Mouse (Mus musculus) stomach, postnatal 0 days (tissue): ENCODE measurements at regions not wholly inside any gene's neighbourhood (a gene's known extent, or its start where the extent isn't known, plus 50 kb on each side); places are given as distances from the start of the nearest gene placed in this dataset.

Experiments used
- ATAC-seq: fragments of 200-750 bp; cut with Nextera tagmentation; 2 replicates; pipeline ENCODE4 v1.8.0; 2017; ENCODE audit not compliant: low FRiP score, low TSS enrichment
- DNase-seq: peaks from one replicate; pipeline ENCODE4 v3.0.0-alpha.2; 2016; ENCODE audit warnings: low spot score
- H3K27ac ChIP-seq: fragments of 300-500 bp; sonication (generic); replicated peaks from 2 replicates; pipeline ENCODE4 v1.5.1; 2014; ENCODE audit warnings: mild to moderate bottlenecking, control low read depth
- H3K27me3 ChIP-seq: fragments of 300-500 bp; sonication (generic); 2 replicates; pipeline ENCODE4 v1.6.1; 2014; ENCODE audit warnings: low read length; ENCODE audit not compliant: control insufficient read depth, insufficient read depth
- H3K36me3 ChIP-seq: fragments of 300-500 bp; sonication (generic); 2 replicates; pipeline ENCODE4 v1.6.1; 2014; ENCODE audit warnings: low read length, mixed read lengths; ENCODE audit not compliant: control insufficient read depth, insufficient read depth
- H3K4me1 ChIP-seq: fragments of 300-500 bp; sonication (generic); replicated peaks from 2 replicates; pipeline ENCODE4 v1.6.1; 2014; ENCODE audit warnings: antibody characterized with exemption; ENCODE audit not compliant: control insufficient read depth, insufficient read depth
- H3K4me2 ChIP-seq: fragments of 300-500 bp; sonication (generic); replicated peaks from 2 replicates; pipeline ENCODE4 v1.6.1; 2014; ENCODE audit warnings: low read depth, mild to moderate bottlenecking, control low read depth, moderate library complexity
- H3K4me3 ChIP-seq: fragments of 300-500 bp; sonication (generic); 2 replicates; pipeline ENCODE4 v1.5.1; 2014; ENCODE audit warnings: low read depth, low read length, control low read depth
- H3K9ac ChIP-seq: fragments of 300-500 bp; sonication (generic); 2 replicates; pipeline ENCODE4 v1.6.1; 2014; ENCODE audit warnings: mild to moderate bottlenecking, low read length, control low read depth, mixed read lengths
- H3K9me3 ChIP-seq: fragments of 300-500 bp; sonication (generic); 2 replicates; pipeline ENCODE4 v1.6.1; 2016; ENCODE audit warnings: low read length; ENCODE audit not compliant: control insufficient read depth
- CTCF ChIP-seq: IDR thresholded peaks from 2 replicates; pipeline ENCODE4 v1.5.1; 2016; ENCODE audit warnings: antibody characterized with exemption, low read depth, mild to moderate bottlenecking, moderate library complexity
- EP300 ChIP-seq: optimal IDR thresholded peaks from 2 replicates; pipeline ENCODE3; 2016; ENCODE audit warnings: antibody characterized with exemption
- WGBS: fragments of 180-500 bp; shearing (Covaris S2); extraction: QIAGEN DNeasy Blood & Tissue Kit; methylation state at CpG from one replicate; pipeline ENCODE4 v1.1.7; 2014; 5-methylcytosine and 5-hydroxymethylcytosine counted together

DNA sequence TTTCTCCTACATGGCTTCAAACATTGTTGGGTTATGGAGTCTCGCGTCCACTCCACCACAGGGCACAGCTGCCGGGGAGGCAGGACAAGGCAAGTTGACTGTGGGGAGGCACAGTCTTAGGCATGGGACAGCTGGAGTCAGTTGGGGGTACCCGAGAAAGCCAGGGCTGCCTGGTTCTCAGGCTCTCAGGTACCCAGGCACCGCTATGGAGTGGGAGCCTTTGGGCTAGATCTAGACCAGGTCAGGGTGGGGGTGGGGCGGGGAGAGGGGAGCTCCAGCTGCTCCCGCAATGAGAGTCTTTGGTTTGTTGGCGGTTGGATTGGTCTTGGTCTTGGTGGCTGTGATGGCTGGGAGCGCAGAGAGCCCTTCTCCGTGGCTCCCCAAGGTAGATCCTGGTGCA is 512.2 kb downstream of the Gbe1 start:
- DNase-seq (no peak), ATAC-seq (no peak)
- no peak overlapping the region for H3K9ac ChIP-seq
- 90% methylated on average over 10 of the region's 10 CpGs for WGBS
- H3K36me3 ChIP-seq = no peaks in the 10 kb centered on the region
- no peak overlapping the region for H3K4me3 ChIP-seq
- H3K27me3 ChIP-seq = no peaks in the 10 kb centered on the region
- H3K4me2 ChIP-seq = no peak overlapping the region
- no peak overlapping the region for H3K27ac ChIP-seq
- H3K4me1 ChIP-seq = no peaks in the 10 kb centered on the region
- H3K9me3 ChIP-seq = no peaks in the 10 kb centered on the region
- TF ChIP-seq CTCF (no peak), EP300 (no peak)

DNA sequence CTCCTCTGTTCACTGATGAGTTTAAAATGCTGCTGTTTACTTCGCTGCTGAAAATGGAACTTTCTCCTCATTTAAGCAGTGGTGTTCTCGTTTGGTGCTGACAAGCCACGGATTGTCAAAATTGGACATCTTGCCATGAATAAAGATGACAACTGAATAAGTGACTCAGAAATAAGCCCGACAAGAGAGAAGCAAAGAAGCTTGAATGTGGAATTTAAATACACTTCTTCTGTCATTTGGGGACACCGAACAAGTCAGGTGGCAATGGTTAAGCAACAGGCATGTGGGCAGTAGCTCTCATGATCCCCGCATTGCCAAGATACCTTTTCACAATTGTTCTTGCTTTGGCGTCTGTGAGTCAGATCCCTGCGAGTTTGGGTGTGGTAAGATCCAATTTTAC is 521.3 kb downstream of the Gbe1 start:
- ATAC-seq = no peak
- DNase-seq = no peak
- H3K9me3 ChIP-seq = no peaks in the 10 kb centered on the region

DNA sequence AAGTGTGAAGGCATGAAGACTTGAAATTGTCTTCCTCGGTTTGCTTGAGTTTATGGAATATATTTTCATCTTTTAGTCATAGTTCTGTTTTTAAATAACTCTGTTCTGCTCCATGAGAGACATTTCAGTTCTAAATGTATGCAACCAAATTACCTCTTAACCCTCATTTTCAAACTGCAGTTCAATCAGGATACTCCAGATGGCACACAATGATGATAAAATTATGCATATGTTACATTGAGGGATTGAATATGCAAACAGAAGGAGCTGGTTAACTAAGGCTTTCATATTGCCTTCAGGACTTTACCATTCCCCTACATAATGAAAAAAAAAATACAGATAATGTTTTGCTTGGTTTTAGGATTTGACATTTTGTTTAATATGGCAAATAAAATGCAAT is 524.4 kb downstream of the Gbe1 start:
- no peaks in the 10 kb centered on the region for H3K36me3 ChIP-seq
- no peak overlapping the region for H3K27ac ChIP-seq
- no peak overlapping the region for H3K9ac ChIP-seq
- DNase-seq (no peak), ATAC-seq (no peak)
- WGBS = 75% methylated on average over 1 of the region's 1 CpGs
- no peak overlapping the region for H3K4me2 ChIP-seq
- no peaks in the 10 kb centered on the region for H3K9me3 ChIP-seq
- H3K4me1 ChIP-seq = no peaks in the 10 kb centered on the region
- no peaks in the 10 kb centered on the region for H3K27me3 ChIP-seq
- TF ChIP-seq EP300 = no peak
- peak; percentile 44 for TF ChIP-seq CTCF
- no peak overlapping the region for H3K4me3 ChIP-seq

More for the DNA sequence above, 521.3 kb downstream of the Gbe1 start:
- H3K4me2 ChIP-seq = no peak overlapping the region
- no peak overlapping the region for H3K9ac ChIP-seq
- TF ChIP-seq CTCF (no peak), EP300 (no peak)
- no peaks in the 10 kb centered on the region for H3K27me3 ChIP-seq
- WGBS = 82% methylated on average over 8 of the region's 8 CpGs
- no peaks in the 10 kb centered on the region for H3K4me1 ChIP-seq
- no peaks in the 10 kb centered on the region for H3K36me3 ChIP-seq
- H3K4me3 ChIP-seq = no peak overlapping the region
- H3K27ac ChIP-seq = no peak overlapping the region

DNA sequence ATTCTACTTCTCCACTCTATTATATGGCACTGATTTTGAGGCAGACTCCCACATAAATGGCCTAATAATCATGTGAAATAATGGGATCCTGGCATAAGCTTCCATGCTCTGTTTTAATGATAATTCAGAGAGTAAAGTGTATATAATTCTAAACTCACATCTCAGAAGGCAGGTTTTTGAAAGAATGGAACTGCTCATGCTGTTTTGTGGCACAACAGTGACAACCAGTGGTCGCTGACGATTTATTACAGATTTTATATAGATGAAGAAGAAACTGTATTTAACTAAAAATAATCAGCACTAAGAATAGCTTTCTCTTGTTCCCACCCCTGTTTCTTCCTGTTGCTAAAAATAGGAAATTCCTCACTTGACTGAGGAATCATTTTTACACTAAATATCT is 554.5 kb downstream of the Gbe1 start:
- no peaks in the 10 kb centered on the region for H3K9me3 ChIP-seq
- H3K9ac ChIP-seq = no peak overlapping the region
- WGBS = 45% methylated on average over 2 of the region's 2 CpGs
- no peaks in the 10 kb centered on the region for H3K36me3 ChIP-seq
- no peak overlapping the region for H3K4me3 ChIP-seq
- H3K4me1 ChIP-seq = no peaks in the 10 kb centered on the region
- DNase-seq = no peak
- H3K27ac ChIP-seq = no peak overlapping the region
- H3K4me2 ChIP-seq = no peak overlapping the region
- no peaks in the 10 kb centered on the region for H3K27me3 ChIP-seq
- peak; percentile 56 for TF ChIP-seq CTCF
- no peak for TF ChIP-seq EP300
- no peak for ATAC-seq

DNA sequence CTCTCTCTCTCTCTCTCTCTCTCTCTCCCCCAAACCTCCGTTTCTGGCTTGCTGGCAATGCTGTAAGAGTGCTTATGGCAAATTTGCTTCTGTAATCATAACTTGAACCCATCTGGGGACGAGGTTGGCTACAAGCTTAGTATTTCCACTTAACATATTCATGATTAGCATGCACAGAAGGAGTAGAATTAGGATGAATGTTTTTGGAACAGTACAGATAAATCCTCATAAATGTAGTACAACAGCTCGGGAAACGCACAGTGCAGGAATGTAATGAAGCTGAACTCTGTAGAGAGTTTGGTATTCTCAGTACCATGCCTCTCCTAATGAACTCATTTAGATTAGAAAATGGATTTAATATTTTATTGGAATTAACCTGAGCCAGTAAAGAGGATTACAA is 555.5 kb downstream of the Gbe1 start:
- H3K36me3 ChIP-seq = no peaks in the 10 kb centered on the region
- WGBS = 57% methylated on average over 4 of the region's 4 CpGs
- no peak for ATAC-seq
- H3K4me2 ChIP-seq = no peak overlapping the region
- H3K9me3 ChIP-seq = no peaks in the 10 kb centered on the region
- no peaks in the 10 kb centered on the region for H3K4me1 ChIP-seq
- no peak overlapping the region for H3K4me3 ChIP-seq
- TF ChIP-seq CTCF (no peak), EP300 (no peak)
- H3K9ac ChIP-seq = no peak overlapping the region
- no peak overlapping the region for H3K27ac ChIP-seq
- DNase-seq = no peak
- H3K27me3 ChIP-seq = no peaks in the 10 kb centered on the region

DNA sequence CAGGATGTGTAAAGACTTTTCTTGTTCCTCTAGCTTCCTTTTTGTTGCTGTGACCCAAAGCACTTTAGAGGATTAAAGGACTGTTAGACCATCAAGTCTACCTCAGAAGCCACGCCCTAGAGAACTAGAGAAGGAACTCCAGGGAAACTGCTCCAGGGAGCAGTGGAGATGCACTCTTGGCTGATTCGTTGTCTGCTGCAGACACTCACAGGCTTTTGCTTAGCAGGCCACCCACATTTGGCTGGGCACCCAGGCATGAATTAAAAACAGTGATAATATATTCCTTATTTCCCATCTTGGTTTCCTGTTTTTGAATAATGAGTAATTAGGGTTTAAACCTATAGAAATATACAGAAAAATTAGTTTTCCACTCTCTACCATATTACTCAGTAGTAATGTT is 560.3 kb downstream of the Gbe1 start:
- DNase-seq (no peak), ATAC-seq (no peak)
- Histone ChIP-seq H3K4me3 (no peak overlapping the region), H3K36me3 (no peaks in the 10 kb centered on the region), H3K27me3 (no peaks in the 10 kb centered on the region), H3K4me1 (no peaks in the 10 kb centered on the region), H3K9me3 (no peaks in the 10 kb centered on the region), H3K9ac (no peak overlapping the region), H3K27ac (no peak overlapping the region), H3K4me2 (no peak overlapping the region)
- no peak for TF ChIP-seq CTCF
- no peak for TF ChIP-seq EP300
- 40% methylated on average over 2 of the region's 2 CpGs for WGBS
